Mouse (Mus musculus): ENCODE data around the gene Steap3.
A peak's percentile ranks its signal among the peaks of the same experiment; 100 is the strongest.
"Not testable (repeated sequence)": the region's sequence is repeated elsewhere in the genome, so short reads cannot be mapped to it uniquely, and the experiment has no call there.

Steap3 gene

DNA sequence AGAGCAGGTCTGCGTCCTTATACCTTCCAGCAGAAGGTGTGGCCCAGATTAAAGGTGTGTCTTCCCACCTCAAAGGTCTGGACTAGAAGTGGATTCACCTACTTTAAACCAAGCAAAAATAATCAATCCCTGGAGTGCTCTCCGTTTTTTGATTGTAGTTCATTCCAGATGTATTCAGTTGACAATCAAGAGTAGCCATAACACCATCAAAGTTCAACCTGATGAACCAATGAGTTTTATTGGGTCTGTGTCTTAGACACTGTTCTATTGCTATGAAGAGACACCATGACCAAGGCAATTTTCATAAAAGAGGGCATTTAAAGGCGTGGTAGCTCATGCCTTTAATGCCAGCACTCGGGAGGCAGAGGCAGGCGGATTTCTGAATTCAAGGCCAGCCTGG is at the start of gene Steap3:
Steap3 (minus strand) TSS at position 101 of the 400 bp plus-strand sequence.
- no peak for DNase-seq (ENCODE audit: low spot score)

DNA sequence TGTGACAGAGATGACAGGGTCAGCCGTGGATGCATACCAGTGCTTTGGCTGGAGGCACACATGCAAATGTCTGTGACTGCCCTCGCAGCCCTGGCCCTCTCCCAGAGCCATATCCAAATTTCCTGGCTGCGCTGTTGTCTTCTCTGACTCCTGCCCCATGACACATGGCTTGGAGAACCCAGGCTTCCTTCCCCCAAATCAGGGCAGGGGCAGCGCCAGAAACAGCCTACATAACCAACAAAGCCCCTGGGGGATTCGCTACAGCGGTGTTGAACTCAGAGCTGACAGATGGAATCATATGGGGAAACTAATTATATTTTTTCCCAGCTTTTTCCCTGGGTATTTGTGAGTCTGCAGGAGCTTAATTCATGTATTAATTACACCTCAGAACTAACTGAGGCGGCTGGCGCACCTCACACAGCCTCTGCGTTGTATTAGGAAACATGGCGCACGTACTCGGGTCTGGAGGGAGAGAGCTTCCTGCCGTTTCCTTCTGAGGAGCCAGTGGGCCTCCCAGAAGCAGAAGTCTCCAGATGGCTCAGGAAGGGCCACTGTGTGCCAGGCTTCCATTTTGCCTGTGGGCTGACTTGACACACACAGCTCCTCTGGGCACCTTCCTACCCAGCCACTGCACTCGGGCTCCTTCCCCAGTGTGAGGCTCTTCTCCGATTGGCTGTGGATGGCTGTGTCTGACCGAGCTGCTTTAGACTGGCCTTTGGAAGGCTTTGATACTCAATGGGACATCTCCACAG is 48.9 kb upstream of the Steap3 start:
- DNase-seq (ENCODE audit: low spot score): no peak

DNA sequence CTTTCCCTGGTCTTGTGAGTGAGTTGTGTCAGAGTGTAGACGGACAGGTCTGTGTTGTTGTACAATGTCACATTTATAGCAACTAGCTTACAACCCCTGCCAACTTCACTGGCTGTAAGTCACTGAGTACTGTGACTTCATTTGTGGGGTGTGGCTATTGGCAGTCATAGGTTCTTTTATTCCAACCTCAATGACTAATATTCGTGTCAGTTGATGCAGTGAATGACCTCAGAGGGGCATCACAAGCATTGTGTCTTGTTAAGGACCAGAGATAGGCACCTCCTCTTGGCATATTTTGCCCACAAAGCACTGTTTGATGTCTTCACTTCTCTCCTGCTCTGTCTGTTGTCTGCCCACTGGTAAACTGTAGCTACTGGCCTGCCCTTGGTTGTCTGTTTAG is 33.3 kb upstream of the Steap3 start:
- DNase-seq (ENCODE audit: low spot score): no peak

DNA sequence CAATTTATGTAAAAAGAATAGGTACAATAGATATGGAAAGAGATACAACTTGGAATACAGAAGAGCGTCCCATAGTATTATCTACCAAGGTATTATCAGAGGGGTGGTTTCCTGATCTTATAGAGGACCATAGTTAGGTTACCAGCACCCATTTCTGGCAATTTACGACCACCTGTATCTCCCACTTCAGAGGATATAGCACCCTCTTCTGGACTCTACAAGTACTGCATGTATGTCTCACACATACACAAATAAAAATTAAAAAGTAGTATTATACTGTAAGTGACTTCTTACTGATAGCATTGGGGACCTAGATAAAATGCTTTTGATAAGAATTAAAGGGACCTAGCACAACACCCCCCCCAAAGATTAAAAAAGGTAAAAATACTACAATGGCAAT is 24.4 kb upstream of the Steap3 start:
- no peak for DNase-seq (ENCODE audit: low spot score)

DNA sequence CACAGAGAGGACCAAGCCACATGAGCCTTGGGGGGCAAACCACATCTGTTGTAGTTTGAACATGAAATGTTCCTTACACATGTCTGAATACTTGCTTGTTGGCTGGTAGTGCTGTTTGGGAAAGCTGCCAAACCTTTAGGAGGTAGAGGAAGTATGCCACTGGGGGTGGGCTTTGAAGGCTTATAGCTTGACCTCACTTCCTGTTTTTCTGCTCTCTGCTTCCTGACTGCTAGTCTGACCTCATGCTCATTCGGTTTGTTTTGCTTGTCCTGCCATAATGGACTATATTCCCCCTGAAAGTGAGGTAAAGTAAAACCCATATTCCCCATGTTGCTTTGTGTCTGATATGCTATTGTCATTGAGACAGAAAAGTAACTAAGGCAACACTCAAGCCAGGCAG is 21.3 kb upstream of the Steap3 start:
- no peak for DNase-seq (ENCODE audit: low spot score)

DNA sequence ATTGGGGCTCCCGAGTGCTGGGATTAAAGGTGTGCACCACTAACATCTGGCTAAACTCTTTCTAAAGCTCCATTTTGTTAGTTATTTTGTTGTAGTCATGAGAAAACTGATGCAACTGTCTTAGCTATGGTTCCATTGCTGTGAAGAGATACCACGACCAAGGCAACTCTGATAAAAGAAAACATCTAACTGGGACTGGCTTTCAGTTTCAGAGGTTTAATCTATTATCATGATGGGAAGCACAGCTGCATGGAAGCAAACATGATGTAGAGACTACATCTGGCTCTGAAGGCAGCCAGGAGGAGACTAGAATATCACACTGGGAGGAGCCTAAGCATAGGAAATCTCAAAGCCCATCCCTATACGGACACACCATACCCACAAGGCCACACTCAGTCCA is 19.2 kb upstream of the Steap3 start:
- no peak for DNase-seq (ENCODE audit: low spot score)

DNA sequence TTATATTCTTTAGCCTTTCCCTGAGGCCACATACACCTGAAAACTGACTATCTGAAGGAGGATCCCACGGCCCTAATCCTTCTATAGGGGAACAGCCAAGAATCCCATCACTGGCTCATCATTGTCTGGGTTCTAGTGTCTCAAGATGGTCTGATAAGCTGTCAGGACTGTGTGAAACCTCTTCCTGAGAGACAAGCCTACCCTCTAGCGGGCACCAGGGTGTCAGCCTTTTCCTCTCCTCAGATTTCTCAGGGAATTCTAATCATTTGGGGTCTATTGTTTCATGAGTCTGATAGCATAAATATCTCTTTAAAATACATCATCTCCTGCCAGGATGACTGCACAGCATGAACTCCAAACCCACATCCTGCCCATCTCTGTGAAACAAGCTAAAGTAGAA is 17.3 kb upstream of the Steap3 start:
- DNase-seq (ENCODE audit: low spot score): no peak

DNA sequence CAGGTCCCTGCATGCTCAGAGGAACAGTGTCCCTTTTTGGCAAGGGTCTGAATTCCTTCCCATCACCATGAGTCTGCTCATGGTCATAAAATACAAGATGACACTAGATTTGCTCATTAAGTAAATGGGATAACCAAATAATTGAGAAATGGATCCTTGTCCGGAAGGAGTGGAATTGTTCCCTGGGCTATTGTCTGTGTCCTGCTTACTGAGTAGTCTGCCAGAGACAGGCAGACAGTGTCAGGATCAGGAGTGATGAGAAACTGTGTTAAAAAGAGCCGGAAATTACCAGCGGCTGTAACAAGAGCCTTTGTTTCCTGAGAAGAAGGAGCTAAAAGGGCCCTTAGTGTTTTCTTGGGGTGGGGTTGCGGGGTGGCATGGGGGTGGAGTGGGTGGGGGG is 15.2 kb upstream of the Steap3 start:
- no peak for DNase-seq (ENCODE audit: low spot score)

DNA sequence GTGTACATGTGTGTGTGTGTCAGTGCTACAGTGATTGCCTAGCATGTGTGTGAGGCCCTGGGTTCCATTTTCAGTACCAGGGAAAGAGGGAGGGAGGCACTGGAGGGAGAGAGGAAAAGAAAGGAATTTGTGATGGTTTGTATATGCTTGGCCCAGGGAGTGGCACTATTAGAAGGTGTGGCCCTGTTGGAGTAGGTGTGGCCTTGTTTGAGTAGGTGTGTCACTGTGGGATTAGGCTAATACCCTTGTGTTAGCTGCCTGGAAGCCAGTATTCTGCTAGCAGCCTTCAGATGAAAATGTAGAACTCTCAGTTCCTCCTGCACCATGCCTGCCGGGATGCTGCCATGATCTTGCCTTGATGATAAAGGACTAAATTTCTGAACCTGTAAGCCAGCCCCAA is 3.6 kb upstream of the Steap3 start:
- DNase-seq (ENCODE audit: low spot score): not testable (repeated sequence)

DNA sequence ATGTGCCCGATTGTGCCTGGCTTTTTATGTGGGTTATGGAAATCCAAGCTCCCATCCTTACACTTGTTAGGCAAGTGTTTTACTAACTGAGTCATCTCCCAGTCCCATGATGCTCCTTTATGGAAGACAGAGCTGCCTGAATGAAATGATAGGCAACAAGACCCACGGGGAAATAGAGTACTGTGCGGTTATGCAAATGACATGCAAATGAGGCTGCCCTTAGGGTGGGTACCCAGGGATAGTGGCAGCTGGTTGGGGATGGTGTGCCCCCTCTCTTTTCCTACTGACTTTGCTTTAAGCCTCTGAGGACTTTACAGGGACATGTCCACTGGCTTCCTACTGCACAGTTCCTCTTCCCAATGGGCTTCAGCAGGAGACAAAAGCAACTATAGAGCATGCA is 2.7 kb upstream of the Steap3 start:
- DNase-seq (ENCODE audit: low spot score): no peak

DNA sequence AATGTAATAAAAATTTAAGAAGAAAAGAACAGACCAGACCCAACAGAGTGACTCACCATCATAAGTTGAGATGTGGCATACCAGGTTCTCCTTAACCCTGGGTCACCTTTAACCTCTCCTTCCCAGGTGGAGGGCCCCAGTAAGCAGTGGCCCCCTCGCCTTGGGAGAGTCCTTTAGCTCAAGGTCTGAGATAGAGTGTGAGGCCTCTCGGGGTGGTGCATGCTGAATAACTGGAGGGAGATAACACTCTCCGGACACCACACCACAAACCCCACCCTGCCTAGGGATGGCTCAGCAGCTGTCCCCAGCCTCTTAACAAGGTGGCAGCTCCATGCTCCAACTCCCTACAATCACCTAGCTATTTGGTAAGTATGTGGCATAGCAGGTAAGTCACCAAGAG is 1.6 kb downstream of the Steap3 start:
- no peak for DNase-seq (ENCODE audit: low spot score)

DNA sequence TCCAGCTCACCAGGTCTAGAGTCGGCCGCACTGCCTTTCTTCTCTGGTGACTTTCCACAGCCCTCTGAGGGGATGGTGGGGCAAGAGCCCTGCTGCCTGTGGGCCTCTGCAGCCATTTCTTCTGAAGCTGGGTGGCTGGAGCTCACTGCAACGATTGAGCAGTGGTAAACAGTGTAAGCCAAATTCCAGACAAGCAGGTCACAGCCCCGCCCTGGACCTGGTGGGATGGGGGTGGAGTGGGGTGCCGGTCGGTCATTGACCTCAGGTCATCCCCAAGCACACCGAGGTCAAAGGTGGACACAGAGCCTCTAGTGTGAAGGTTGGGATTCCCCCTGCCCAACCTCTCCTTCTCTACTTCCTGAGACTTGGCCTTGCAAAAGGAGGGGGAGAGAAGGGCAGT is 2.4 kb downstream of the Steap3 start:
- DNase-seq (ENCODE audit: low spot score): no peak

DNA sequence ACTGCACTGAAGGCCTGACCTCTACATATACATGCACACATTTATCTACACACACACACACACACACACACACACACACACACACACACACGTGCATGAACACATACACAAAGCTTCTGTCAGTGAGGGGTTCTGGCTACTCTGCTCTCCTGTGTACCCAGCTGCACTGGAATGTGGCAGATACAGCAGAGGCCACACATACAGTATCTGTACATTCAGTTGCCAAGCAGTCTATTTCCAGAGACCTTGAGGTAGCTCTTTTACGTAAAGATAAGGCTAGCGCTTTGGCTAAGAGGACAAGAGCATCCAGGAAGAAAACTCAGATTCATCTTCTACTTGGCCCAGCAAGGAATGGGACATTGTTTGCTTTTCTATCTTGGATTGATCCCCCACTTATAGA is 4.9 kb downstream of the Steap3 start:
- DNase-seq (ENCODE audit: low spot score): no peak

DNA sequence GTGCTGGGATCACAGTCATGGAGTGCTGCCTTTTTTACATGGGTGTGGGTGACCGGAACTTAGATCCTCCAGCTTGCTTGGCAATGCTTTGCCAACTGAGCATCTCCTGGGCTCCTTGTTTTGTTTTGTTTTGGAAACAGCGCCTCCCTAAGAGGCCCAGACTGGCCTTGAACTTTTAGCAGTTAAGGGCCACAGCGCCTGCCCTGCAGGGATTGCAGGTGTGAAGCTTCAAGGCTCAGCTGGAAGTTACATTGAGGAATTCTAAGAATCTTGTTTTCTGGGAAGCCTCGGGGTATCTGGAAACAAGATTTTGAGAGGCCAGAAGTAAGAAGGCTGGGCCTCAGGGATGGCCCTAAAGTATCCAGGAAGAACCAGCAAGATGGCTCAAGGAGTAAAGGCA is 6.0 kb downstream of the Steap3 start:
- DNase-seq (ENCODE audit: low spot score): no peak

DNA sequence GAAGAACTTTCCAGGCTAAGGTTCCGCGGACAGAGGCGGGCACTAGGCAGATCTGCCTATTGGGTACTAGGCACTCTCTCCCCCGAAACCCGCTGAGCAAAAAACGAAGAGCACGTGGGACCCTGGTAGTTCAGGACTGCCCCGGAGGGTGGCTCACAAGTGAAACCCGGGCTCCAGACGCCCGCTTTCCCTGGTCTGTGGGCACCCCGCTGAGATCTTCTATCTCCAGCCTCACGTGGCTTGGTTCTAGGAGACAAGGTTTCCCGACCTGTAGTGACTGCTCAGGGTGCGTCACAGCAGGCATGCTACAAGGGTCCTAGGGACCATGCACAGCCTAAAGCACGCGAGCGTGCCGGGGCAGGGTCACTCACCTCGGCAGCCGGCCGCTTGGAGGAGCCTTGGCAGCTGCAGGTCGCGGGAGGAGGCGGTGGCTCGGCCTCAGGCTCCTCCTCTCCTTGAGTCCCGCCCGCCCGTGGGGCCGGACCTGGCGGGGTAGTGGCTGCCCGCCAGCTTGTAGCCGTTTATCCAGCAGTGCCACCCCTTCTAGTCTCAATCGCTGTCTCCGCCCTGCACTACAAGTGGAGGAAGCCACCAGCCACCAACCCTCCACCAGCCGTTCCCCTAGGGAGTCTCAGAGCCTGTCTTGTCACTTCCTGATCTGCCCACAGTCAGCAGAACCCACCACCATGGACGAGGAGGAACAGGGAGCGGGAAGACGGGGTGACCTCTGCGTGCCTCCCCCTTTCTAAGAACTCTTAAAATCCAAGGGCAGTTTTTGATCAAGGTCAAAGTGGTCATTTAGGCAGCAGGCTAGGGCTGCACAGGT is 7.4 kb downstream of the Steap3 start:
- DNase-seq (ENCODE audit: low spot score): peak; percentile 64

DNA sequence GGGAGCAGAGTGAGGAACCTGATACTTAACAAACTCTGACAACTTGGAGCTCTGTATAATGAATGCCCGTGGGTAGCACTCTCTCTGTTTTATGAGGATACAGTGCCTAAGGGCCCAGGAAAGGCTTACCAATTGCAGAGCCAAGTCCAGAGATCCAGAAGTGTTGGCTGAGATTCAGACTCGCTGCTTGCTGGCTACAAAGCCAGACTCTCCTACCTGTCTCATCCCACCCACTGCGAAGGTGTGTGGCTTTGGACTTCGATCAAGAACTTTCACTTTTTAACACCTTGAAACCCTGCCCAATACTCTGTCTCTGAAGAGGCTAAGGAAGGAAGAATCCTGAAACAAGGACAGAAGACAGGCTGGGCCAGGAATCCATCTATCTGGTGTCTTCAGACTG is 9.3 kb downstream of the Steap3 start:
- no peak for DNase-seq (ENCODE audit: low spot score)

DNA sequence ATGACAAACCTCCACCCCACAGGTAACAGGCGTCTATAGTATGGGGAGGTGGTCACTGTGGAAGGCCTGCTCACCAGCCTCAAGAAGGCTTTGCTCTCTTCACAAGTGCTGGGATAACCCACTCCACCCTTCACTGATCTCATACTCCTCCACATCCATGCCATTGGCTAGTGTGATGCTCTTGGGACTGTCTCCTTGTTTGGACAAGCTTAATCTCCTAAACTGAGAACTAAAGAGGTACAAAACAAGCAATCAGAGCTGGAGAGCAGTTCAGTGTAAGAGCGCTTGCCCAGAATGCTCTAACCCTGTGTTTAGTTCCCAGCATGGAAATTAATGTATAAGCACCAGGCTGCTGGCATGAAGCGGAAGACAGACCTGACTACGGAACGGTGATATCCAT is 11.3 kb downstream of the Steap3 start:
- no peak for DNase-seq (ENCODE audit: low spot score)

DNA sequence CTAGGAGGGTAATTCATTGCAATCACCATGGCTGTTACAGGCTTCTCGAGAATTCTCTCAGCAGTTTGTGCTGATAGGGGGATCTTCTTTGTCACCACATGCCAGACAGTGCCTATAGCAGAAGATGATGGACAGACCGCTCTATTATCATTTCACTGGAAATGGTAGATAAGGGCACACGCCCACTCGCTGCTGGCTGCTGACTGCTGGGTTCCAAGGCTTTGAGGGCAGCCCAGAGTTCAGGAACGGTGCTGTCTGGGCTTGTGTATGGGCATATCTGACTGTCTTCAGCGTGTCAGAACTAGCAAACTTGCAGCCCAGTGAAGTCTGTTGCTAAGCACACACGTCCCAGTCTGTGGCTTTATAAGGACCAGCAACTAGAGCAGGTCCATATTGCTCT is 13.3 kb downstream of the Steap3 start:
- no peak for DNase-seq (ENCODE audit: low spot score)

DNA sequence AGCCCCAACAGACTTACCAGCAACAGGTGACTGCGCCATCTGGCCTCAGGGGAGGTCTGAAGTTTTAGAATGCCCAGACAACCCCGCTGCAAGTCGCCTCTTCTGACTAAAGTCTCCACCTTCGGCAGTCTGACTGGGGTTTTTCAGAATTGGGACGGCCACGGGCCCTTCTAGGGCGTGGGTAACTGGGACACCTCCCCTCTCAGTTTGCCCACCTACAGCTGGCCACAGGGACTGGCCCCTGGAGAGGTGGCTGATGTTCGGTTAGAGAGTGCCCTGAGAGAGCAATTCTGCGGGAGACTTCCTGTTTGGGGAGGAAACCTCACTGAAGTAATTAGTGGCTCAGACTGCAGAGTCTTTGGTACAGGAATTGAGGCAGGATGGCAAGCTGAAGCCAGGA is 13.8 kb downstream of the Steap3 start:
- no peak for DNase-seq (ENCODE audit: low spot score)

DNA sequence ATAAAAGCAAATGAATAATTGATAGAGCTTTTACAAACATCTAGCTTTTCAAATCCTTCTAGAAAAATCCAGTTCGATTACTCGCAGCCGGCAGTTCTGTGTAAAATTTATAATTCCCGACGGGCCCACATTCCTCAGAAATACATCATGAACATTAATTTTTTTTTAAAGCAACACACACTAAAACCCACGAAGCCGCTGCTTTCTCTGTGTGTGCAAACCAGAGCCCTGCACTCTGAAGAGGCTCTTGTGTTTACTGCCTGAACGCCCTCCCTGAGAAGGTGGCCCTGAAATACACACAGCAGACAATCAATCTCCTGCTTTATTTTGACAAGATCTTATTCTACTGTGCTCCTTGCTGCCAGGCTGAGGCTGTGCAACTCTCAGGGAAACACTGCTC is 14.3 kb downstream of the Steap3 start:
- DNase-seq (ENCODE audit: low spot score): no peak

DNA sequence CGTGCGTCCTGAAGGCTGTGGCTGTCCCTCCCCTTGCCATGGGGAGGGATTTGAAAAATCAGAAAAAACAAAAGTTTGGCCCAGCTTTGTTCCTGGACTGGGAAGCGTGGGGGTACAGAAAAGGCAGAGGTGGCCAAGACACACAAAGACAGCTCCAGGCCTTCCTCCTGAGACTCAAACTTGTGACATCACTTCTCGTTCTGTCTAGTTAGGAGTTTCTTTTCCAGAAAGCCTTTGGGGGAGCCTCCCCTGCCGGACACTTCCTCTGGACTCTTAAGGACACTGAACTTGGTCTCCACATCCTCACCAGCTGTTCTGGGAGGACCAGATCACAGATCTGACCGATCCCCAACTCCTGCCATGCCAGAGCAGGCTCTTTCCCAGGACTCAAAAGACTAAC is 18.8 kb downstream of the Steap3 start:
- no peak for DNase-seq (ENCODE audit: low spot score)

DNA sequence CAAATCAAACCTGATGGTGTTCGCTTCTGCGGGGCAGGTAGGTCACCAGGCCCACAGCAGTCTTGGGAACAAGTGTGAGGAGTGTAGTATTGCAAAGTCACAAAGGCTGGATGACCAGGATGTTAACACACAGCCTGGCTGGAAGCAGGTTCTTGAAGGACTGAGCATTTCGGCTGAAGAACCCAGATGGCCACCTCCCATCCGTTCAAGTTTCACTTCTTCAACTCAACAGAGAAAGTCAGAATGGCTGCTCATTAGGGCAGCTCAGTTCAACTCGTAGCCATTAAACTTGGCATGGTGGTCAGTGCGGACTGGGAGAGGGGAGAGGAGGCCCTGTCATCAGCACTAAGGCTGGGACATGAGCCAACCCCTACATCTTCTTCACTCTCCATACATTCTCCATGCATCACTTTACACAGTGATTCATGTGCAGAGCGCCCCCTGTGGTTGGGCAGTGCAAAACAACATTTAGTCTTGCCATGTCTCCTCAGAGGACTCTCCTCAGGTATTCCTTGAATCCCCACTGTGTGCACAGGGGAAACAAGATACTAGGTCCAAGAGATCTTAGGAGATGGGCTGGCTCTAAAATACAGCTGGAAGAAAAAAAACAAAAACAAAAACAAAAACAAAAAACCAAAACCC is 19.9 kb downstream of the Steap3 start:
- DNase-seq (ENCODE audit: low spot score): no peak

DNA sequence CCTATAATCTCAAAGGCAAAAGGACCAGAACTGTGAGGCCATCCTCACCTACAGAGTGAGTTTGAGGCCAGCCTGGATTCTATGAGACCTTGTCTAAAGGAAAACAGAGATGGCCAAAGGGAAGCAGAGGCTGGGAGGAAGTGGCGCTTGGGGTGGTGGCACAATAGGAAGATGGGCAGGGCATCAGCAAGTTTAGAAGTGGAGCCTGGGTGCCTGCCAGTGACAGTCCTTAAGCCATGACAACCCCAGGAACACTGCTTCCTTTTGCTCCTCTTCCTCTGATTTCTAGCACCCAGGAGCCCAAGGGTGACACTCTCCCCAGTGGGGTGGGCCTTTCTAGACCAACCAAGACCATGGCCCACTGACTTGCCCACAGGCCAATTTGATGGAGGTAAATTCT is 21.3 kb downstream of the Steap3 start:
- DNase-seq (ENCODE audit: low spot score): no peak

Data from ovary, postnatal 10 days (tissue).